Mouse (Mus musculus): ENCODE measurements around the gene Eps15.

GRCm38 (mm10) chr4:109266056-109266455 is 14.0 kb upstream of the Eps15 start:
- TF ChIP-seq GATA1 (IDR thresholded peaks at IDR 0.05; ENCODE audit: borderline replicate concordance, low read length), result no peak
- TF ChIP-seq FLI1 (IDR thresholded peaks at IDR 0.05; ENCODE audit: low read length), result no peak
